Comparison of ENCODE assay signal across 8 mouse cellular contexts in the genomic region with DNA sequence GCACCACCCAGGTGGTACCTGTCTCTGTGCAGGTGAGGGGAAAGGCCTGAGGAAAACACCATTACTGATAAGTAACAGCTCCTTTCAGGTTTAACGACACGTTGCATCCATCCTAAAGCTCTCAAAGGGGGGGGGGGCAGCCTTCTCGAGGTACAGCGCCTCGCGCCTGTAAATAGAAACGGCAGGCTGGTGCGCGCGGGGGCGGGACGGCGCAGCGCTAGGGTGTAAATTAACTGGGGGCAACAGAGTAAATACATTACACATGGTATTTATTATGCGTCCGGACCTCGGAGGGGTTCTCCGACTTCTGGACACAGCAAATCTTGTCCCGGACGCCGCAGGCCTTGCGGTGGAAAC.
DNase-seq lines count a peak whose midpoint lies in the region; ATAC-seq and TF ChIP-seq lines count a peak whose summit lies in the region.

No protein-coding gene starts in this region.

- no peak for DNase-seq in heart, adult 18-20 months
- DNase-seq in hindbrain, embryonic 10.5 days (ENCODE audit: low spot score) = no peak
- DNase-seq in ovary, postnatal 14 days (ENCODE audit: low spot score) = no peak
- DNase-seq in spleen, adult 12 weeks (ENCODE audit: low spot score) = no peak
- no peak for DNase-seq in Muller cell, postnatal 12 days (ENCODE audit: inconsistent ontology term)

- peak overlapping the region; percentile 56 for H3K4me3 ChIP-seq in heart, embryonic 16.5 days (ENCODE audit: low read length)
- H3K4me3 ChIP-seq in bone marrow macrophage, adult 2 months (ENCODE audit: insufficient read depth, low read length) = peak overlapping the region; percentile 52
- peak overlapping the region; percentile 54 for H3K4me3 ChIP-seq in hindbrain, embryonic 10.5 days
- peak overlapping the region; percentile 37 for H3K4me3 ChIP-seq in midbrain, embryonic 12.5 days

- no peak for TF ChIP-seq POLR2A in bone marrow macrophage, adult 2 months (IDR thresholded peaks at IDR 0.05; ENCODE audit: borderline replicate concordance, low read depth, low read length)

- H3K9me3 ChIP-seq in heart, embryonic 16.5 days (replicated peaks; ENCODE audit: control insufficient read depth, low read length) = no peaks in the 10 kb centered on the region
- no peaks in the 10 kb centered on the region for H3K9me3 ChIP-seq in hindbrain, embryonic 10.5 days
- H3K9me3 ChIP-seq in midbrain, embryonic 12.5 days = no peaks in the 10 kb centered on the region

- 5% methylated on average over 22 of the region's 22 CpGs for WGBS in heart, embryonic 16.5 days
- 9% methylated on average over 22 of the region's 22 CpGs for WGBS in hindbrain, embryonic 10.5 days
- 6% methylated on average over 22 of the region's 22 CpGs for WGBS in midbrain, embryonic 12.5 days

- peak overlapping the region; percentile 71 for H3K27ac ChIP-seq in heart, embryonic 16.5 days (ENCODE audit: low read length)
- H3K27ac ChIP-seq in bone marrow macrophage, adult 2 months (ENCODE audit: insufficient read depth, low read depth, low read length) = no peak overlapping the region
- peak overlapping the region; percentile 88 for H3K27ac ChIP-seq in hindbrain, embryonic 10.5 days
- peak overlapping the region; percentile 83 for H3K27ac ChIP-seq in midbrain, embryonic 12.5 days (replicated peaks)

- H3K4me1 ChIP-seq in heart, embryonic 16.5 days (ENCODE audit: control insufficient read depth, insufficient read depth, low read length) = peaks cover 15% of the 10 kb centered on the region
- H3K4me1 ChIP-seq in bone marrow macrophage, adult 2 months (ENCODE audit: control insufficient read depth, insufficient read depth, low read length) = peaks cover 5% of the 10 kb centered on the region
- H3K4me1 ChIP-seq in hindbrain, embryonic 10.5 days (replicated peaks) = peaks cover 41% of the 10 kb centered on the region
- H3K4me1 ChIP-seq in midbrain, embryonic 12.5 days = peaks cover 11% of the 10 kb centered on the region; the same call in 1 of the 2 replicates

- H3K4me2 ChIP-seq in heart, embryonic 16.5 days (ENCODE audit: low read depth, low read length) = peak overlapping the region; percentile 81
- H3K4me2 ChIP-seq in midbrain, embryonic 12.5 days (replicated peaks) = peak overlapping the region; percentile 56

- TF ChIP-seq CTCF in bone marrow macrophage, adult 2 months (IDR thresholded peaks at IDR 0.05; ENCODE audit: low read depth, low read length) = no peak

- H3K9ac ChIP-seq in heart, embryonic 16.5 days (ENCODE audit: low read length) = peak overlapping the region; percentile 78
- H3K9ac ChIP-seq in midbrain, embryonic 12.5 days (replicated peaks) = peak overlapping the region; percentile 50

- 0 out of 2 replicates have a peak, but pooled peaks have one; percentile 15 for ATAC-seq in heart, embryonic 16.5 days (replicated peaks; ENCODE audit: extremely low read depth, insufficient read depth, low FRiP score)
- ATAC-seq in midbrain, embryonic 12.5 days (ENCODE audit: low FRiP score, low read depth) = no peak; the same call in 1 of the 2 replicates

- no peaks in the 10 kb centered on the region for H3K36me3 ChIP-seq in heart, embryonic 16.5 days (ENCODE audit: control insufficient read depth, insufficient read depth)
- H3K36me3 ChIP-seq in hindbrain, embryonic 10.5 days = no peaks in the 10 kb centered on the region
- no peaks in the 10 kb centered on the region for H3K36me3 ChIP-seq in midbrain, embryonic 12.5 days

- peaks cover 15% of the 10 kb centered on the region for H3K27me3 ChIP-seq in heart, embryonic 16.5 days (ENCODE audit: control insufficient read depth, insufficient read depth, low read length)
- peaks cover 99% of the 10 kb centered on the region for H3K27me3 ChIP-seq in hindbrain, embryonic 10.5 days (ENCODE audit: insufficient read depth, poor library complexity, severe bottlenecking)
- peaks cover 87% of the 10 kb centered on the region for H3K27me3 ChIP-seq in midbrain, embryonic 12.5 days
